Mouse (Mus musculus) forebrain, embryonic 11.5 days (tissue): ENCODE measurements around the gene Naga. TPM values are rescaled to one million over a fixed set of nuclear protein-coding genes. Genes with fewer than 3 reads are reported as not detected.
A peak's percentile ranks its signal among the peaks of the same experiment; 100 is the strongest.
"Not testable (repeated sequence)": the region's sequence is repeated elsewhere in the genome, so short reads cannot be mapped to it uniquely, and the experiment has no call there.

Experiments used
- ATAC-seq: fragments of 200-750 bp; cut with Nextera tagmentation; replicated peaks from 2 replicates; pipeline ENCODE4 v1.8.0; 2017; ENCODE audit warnings: moderate TSS enrichment; ENCODE audit not compliant: low FRiP score
- DNase-seq: peaks from one replicate; pipeline ENCODE4 v3.0.0-alpha.2; 2017; ENCODE audit warnings: low spot score
- H3K27ac ChIP-seq: fragments of 300-500 bp; sonication (generic); 2 replicates; pipeline ENCODE4 v1.5.1; 2014; ENCODE audit warnings: low read depth, low read length
- H3K27me3 ChIP-seq: fragments of 300-500 bp; sonication (generic); 2 replicates; pipeline ENCODE4 v1.6.1; 2014; ENCODE audit warnings: mild to moderate bottlenecking, low read length, mixed read lengths; ENCODE audit not compliant: control insufficient read depth, insufficient read depth
- H3K36me3 ChIP-seq: fragments of 300-500 bp; sonication (generic); 2 replicates; pipeline ENCODE4 v1.6.1; 2014; ENCODE audit warnings: mild to moderate bottlenecking, low read length, moderate library complexity, mixed read lengths; ENCODE audit not compliant: control insufficient read depth, insufficient read depth
- H3K4me1 ChIP-seq: fragments of 300-500 bp; sonication (generic); replicated peaks from 2 replicates; pipeline ENCODE4 v1.6.1; 2014; ENCODE audit warnings: low read length, mixed read lengths; ENCODE audit not compliant: control insufficient read depth, insufficient read depth
- H3K4me2 ChIP-seq: fragments of 300-500 bp; sonication (generic); 2 replicates; pipeline ENCODE4 v1.6.1; 2014; ENCODE audit warnings: low read depth, mild to moderate bottlenecking, low read length, moderate library complexity, mixed read lengths; ENCODE audit not compliant: severe bottlenecking
- H3K4me3 ChIP-seq: fragments of 300-500 bp; sonication (generic); 2 replicates; pipeline ENCODE4 v1.5.1; 2014; ENCODE audit warnings: low read depth, low read length
- H3K9ac ChIP-seq: fragments of 300-500 bp; sonication (generic); 2 replicates; pipeline ENCODE4 v1.6.1; 2014; ENCODE audit warnings: low read length
- H3K9me3 ChIP-seq: fragments of 300-500 bp; sonication (generic); 2 replicates; pipeline ENCODE4 v1.6.1; 2016; ENCODE audit warnings: low read length, mixed read lengths; ENCODE audit not compliant: control insufficient read depth
- WGBS: fragments of 180-500 bp; shearing (Covaris S2); extraction: QIAGEN DNeasy Blood & Tissue Kit; methylation state at CpG from one replicate; pipeline ENCODE4 v1.1.7; 2014; 5-methylcytosine and 5-hydroxymethylcytosine counted together
- polyA plus RNA-seq: library from polyadenylated mRNA; unstranded; fragments of >200 nt; fragmentation: Nextera tagmentation; extraction: Ambion mirVana; gene quantifications from 2 replicates; pipeline ENCODE4 v1.2.1, GENCODE M21; 2014

Naga gene
- polyA plus RNA-seq, 1 experiment from 2014 or later: 23.5 TPM

DNA sequence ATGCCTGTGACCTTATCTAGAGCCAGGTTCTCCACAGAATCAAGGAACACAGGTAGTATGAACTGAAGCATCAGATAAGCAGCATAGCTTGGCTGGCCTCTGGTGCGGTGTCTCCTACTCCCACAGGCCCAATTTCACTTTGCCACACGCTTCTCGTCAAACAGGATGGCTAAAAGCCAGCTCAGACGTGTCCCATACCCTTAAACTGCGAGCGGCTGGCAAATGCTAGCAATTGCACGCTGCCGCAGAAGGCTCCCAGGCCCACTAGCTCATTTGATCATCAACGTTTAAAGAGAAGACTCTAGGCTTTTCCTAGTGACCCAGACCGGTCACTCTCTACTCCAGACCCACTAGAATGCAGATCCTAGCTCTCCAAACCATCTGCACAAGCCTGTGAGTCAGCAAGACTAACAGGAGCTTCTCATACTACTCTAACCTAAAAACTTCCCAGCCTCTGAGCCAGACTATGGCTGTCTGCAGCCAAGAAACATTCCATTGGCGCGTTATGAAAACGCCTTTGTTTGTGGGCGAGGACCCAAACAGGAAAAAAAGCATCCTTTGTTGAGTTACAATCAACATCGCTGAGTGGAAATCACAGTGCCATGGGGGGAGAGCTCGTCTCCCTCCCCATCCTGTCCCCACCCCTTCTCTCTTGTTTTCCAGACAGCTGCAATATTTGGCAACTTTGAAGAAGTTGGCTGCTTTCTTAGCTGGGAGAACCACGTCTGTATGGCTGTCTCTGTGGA, 37.8 kb upstream of the Naga start:
- peaks cover 6% of the 10 kb centered on the region; the same call in 1 of the 2 replicates for H3K4me1 ChIP-seq
- ATAC-seq: no peak
- no peak overlapping the region for H3K4me2 ChIP-seq
- no peak overlapping the region for H3K27ac ChIP-seq
- H3K9ac ChIP-seq: no peak overlapping the region
- no peak overlapping the region for H3K4me3 ChIP-seq
- H3K9me3 ChIP-seq: no peaks in the 10 kb centered on the region
- DNase-seq: no peak
- WGBS: 68% methylated on average over 17 of the region's 17 CpGs
- no peaks in the 10 kb centered on the region for H3K27me3 ChIP-seq
- no peaks in the 10 kb centered on the region for H3K36me3 ChIP-seq

DNA sequence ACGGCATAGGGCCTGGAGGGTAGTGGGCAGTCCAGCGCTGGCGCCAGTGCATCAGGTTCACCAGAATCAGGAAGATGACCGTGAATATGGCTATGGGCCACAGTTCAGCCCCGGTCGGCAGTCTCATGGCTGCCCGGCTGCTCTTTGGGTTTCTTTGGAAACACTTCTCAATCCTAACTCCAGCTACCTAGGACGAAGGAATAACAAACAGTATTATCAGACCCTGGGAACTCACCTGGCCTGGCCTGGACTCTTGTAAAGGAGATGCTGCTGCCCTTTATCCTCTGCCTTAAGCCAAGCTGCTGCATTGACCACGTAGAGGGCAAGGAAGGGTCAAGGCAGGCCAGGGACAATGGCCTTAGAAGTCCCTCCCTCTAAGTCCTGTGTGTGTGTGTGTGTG, 37.1 kb upstream of the Naga start:
- no peak overlapping the region for H3K4me3 ChIP-seq
- ATAC-seq (no peak), DNase-seq (no peak)
- H3K9me3 ChIP-seq: no peaks in the 10 kb centered on the region
- no peak overlapping the region for H3K4me2 ChIP-seq
- H3K4me1 ChIP-seq: peaks cover 6% of the 10 kb centered on the region; the same call in 1 of the 2 replicates
- WGBS: 88% methylated on average over 9 of the region's 9 CpGs
- no peaks in the 10 kb centered on the region for H3K36me3 ChIP-seq
- H3K27me3 ChIP-seq: no peaks in the 10 kb centered on the region
- H3K27ac ChIP-seq: no peak overlapping the region
- H3K9ac ChIP-seq: no peak overlapping the region

DNA sequence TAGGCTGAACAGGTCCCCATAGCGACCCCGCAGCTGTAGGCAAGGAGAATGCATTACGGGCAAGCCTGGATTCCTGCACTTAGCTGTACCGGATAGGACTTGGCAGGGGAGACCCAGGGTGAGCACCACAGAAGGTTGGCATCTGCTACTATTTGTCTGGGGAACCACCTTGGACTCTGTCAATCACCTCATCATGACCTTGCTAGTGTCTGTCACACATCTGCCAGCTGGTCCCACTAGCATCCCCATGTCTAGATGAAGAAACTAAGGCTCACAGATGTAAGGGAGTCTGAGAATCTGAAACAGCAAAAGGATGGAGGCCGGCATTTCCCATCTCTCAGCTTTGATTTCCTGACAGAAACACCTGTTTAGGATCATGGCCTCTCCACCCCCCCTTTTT, 35.7 kb upstream of the Naga start:
- DNase-seq (no peak), ATAC-seq (no peak)
- Histone ChIP-seq H3K9me3 (no peaks in the 10 kb centered on the region), H3K4me2 (no peak overlapping the region), H3K27ac (no peak overlapping the region), H3K27me3 (no peaks in the 10 kb centered on the region), H3K4me3 (no peak overlapping the region), H3K36me3 (no peaks in the 10 kb centered on the region), H3K4me1 (peaks cover under 1% of the 10 kb centered on the region; the same call in 1 of the 2 replicates), H3K9ac (no peak overlapping the region)
- WGBS: 88% methylated on average over 5 of the region's 5 CpGs

DNA sequence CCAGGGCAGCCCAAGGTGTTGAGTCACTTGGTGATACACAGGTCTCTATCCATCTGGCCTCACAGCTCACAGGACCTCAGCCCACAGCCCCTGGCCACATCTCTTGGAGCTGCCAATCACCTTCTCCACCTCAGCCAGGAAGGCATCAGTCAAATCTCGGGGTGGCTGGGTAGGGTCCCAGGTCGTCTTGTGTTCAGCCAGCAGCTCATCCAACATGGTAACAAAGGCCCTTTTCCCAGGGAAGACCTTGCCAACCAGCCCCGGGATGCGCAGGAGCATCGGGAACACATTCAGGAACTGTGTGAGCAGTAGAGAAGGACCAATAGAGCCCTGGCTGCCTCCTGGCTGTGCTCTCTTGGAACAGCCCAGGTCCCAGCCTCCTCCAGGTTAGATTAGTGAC, 34.3 kb upstream of the Naga start:
- Histone ChIP-seq H3K9ac (no peak overlapping the region), H3K4me2 (no peak overlapping the region), H3K4me1 (no peaks in the 10 kb centered on the region), H3K4me3 (no peak overlapping the region), H3K27ac (no peak overlapping the region), H3K27me3 (no peaks in the 10 kb centered on the region), H3K9me3 (no peaks in the 10 kb centered on the region), H3K36me3 (no peaks in the 10 kb centered on the region)
- ATAC-seq (no peak), DNase-seq (peak; percentile 32)
- 87% methylated on average over 5 of the region's 5 CpGs for WGBS

DNA sequence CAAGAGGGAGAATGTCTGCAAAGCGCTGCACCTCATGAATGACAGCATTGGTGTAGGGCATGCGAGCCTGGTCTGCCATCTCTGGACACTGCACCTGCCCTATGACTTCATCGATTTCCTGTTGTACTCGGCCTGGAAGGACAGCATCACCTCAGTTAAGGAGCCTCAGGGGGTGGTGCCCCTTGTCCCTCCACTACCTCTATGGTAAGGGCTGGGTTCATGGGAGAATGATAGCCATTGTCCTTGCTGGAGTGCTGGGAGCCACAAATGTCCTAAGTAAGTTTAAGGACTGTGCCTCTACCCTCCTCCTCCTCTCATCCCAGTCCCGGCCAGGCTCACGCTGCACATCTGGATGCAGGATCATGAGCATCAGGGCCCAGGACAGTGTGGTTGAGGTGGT, 33.7 kb upstream of the Naga start:
- no peaks in the 10 kb centered on the region for H3K9me3 ChIP-seq
- H3K4me1 ChIP-seq: no peaks in the 10 kb centered on the region
- H3K27ac ChIP-seq: no peak overlapping the region
- ATAC-seq (no peak), DNase-seq (no peak)
- H3K36me3 ChIP-seq: no peaks in the 10 kb centered on the region
- no peak overlapping the region for H3K4me2 ChIP-seq
- 87% methylated on average over 6 of the region's 6 CpGs for WGBS
- no peak overlapping the region for H3K4me3 ChIP-seq
- H3K9ac ChIP-seq: no peak overlapping the region
- H3K27me3 ChIP-seq: no peaks in the 10 kb centered on the region

DNA sequence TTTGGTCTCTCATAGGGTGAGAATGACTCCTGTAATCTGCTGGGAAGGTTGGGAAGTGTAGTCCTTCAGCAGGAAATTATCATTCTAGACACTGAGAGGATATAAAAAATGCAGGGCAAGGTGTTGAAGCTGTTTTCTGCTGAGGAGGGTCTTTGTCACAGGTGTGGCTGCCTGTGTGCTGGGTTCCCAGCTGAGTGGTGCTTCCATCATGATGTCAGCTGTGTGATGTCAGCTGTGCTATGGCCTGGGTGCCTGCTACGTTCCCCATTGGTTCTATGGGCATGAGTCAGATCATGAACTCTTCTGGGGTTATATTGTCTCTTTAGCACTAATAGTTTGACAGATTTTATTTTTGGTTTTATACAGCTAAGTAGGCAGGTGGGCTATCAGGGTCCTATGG, 30.1 kb upstream of the Naga start:
- no peak for ATAC-seq
- 95% methylated on average over 1 of the region's 1 CpGs for WGBS

DNA sequence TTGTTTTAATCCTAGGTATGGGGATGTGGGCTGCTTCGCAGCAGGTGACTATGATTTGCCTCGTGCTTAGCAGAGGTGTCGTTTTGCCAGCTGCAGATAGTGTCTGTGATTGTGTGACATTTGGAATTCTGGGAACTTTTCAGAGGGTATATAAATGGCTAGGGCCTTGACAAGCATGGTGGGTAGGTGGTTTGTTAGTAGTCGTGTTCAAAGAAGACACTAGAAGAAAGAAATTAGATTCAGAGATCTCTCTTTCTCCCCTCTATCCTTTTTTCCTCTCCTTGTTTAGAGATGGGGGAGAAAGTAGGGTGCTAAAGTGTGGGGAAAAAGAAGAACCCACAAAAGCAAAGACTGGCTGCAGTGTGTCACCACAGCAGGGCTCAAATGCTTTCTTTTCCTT, 29.4 kb upstream of the Naga start:
- Histone ChIP-seq H3K27me3 (no peaks in the 10 kb centered on the region), H3K36me3 (no peaks in the 10 kb centered on the region), H3K4me3 (no peak overlapping the region), H3K27ac (no peak overlapping the region), H3K9me3 (no peaks in the 10 kb centered on the region), H3K4me2 (no peak overlapping the region), H3K9ac (no peak overlapping the region), H3K4me1 (no peaks in the 10 kb centered on the region)
- no peak for ATAC-seq
- DNase-seq: no peak
- 91% methylated on average over 4 of the region's 4 CpGs for WGBS

More for the DNA sequence above, 30.1 kb upstream of the Naga start:
- Histone ChIP-seq H3K4me2 (no peak overlapping the region), H3K4me1 (no peaks in the 10 kb centered on the region), H3K9ac (no peak overlapping the region), H3K36me3 (no peaks in the 10 kb centered on the region), H3K27me3 (no peaks in the 10 kb centered on the region), H3K4me3 (no peak overlapping the region), H3K27ac (no peak overlapping the region), H3K9me3 (no peaks in the 10 kb centered on the region)
- peak; percentile 22 for DNase-seq

DNA sequence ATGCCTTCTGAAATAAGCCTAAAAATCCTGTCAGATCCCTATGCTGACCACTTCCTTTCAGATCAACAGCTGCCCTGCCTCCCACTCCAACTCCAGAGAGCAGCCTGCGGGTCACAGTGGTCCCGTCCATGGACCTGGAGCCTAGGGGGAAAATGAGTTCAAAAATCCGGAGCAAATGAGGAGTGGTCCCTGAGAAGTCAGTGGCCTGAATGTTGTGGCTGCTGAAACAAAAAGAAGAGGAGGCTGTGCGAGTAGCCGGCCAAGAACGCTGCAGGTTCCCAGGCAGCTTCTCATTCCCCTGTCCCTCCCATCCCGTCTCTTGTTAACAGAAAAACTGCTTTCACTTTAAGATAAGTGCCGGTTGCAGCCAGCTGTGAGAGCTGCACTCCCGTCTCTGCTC, 25.8 kb upstream of the Naga start:
- 14% methylated on average over 6 of the region's 9 CpGs for WGBS

DNA sequence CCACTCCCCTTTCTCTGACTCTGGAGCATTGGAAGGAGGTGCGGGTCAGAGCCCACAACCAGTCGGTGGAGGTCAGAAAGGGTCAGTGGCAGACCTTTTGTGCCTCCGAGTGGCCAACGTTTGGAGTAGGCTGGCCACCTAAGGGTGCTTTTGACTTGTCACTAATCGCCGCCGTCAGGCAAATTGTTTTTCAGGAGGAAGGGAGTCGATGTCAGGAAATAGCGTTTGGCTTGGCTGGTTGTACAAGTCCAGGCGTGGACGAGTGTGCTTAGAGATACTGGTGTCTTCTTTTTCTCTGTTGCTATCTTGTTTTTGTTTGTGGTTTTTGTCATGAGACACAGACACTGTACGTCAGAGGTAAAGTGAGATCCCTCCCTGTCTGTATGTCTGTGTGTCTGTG, 25.1 kb upstream of the Naga start:
- not testable (repeated sequence) for H3K4me1 ChIP-seq, DNase-seq, H3K9ac ChIP-seq, ATAC-seq, H3K9me3 ChIP-seq, H3K4me2 ChIP-seq, H3K4me3 ChIP-seq, H3K27me3 ChIP-seq, H3K27ac ChIP-seq, H3K36me3 ChIP-seq
- 87% methylated on average over 7 of the region's 12 CpGs for WGBS

More for the DNA sequence above, 25.8 kb upstream of the Naga start:
- ATAC-seq, H3K9me3 ChIP-seq, H3K9ac ChIP-seq, H3K4me1 ChIP-seq, H3K4me2 ChIP-seq, H3K27me3 ChIP-seq, H3K27ac ChIP-seq, DNase-seq, H3K36me3 ChIP-seq, H3K4me3 ChIP-seq: not testable (repeated sequence)
